Mouse (Mus musculus) intestine, postnatal 0 days (tissue): Measurements from ENCODE around the gene Gm21970. TPM values are rescaled to one million over a fixed set of nuclear protein-coding genes. Genes with fewer than 3 reads are reported as not detected.
A peak's percentile ranks its signal among the peaks of the same experiment; 100 is the strongest.

ENCODE experiments used
- ATAC-seq: fragments of 200-750 bp; cut with Nextera tagmentation; 2 replicates; pipeline ENCODE4 v1.8.0; 2017; ENCODE audit warnings: mild to moderate bottlenecking, moderate TSS enrichment, moderate library complexity
- H3K27ac ChIP-seq: fragments of 300-500 bp; sonication (generic); 2 replicates; pipeline ENCODE4 v1.5.1; 2014; ENCODE audit warnings: mild to moderate bottlenecking, low read depth, low read length, moderate library complexity
- H3K27me3 ChIP-seq: fragments of 300-500 bp; sonication (generic); replicated peaks from 2 replicates; pipeline ENCODE4 v1.6.1; 2014; ENCODE audit warnings: low read length, mixed read lengths; ENCODE audit not compliant: control insufficient read depth, insufficient read depth
- H3K36me3 ChIP-seq: fragments of 300-500 bp; sonication (generic); 2 replicates; pipeline ENCODE4 v1.6.1; 2014; ENCODE audit warnings: mild to moderate bottlenecking, moderate library complexity; ENCODE audit not compliant: control insufficient read depth, insufficient read depth
- H3K4me1 ChIP-seq: fragments of 300-500 bp; sonication (generic); replicated peaks from 2 replicates; pipeline ENCODE4 v1.6.1; 2014; ENCODE audit warnings: antibody characterized with exemption, low read length, mixed read lengths; ENCODE audit not compliant: control insufficient read depth, insufficient read depth
- H3K4me2 ChIP-seq: fragments of 300-500 bp; sonication (generic); replicated peaks from 2 replicates; pipeline ENCODE4 v1.6.1; 2014; ENCODE audit warnings: low read depth, mild to moderate bottlenecking, moderate library complexity
- H3K4me3 ChIP-seq: fragments of 300-500 bp; sonication (generic); 2 replicates; pipeline ENCODE4 v1.5.1; 2014; ENCODE audit warnings: low read depth, low read length
- H3K9ac ChIP-seq: fragments of 300-500 bp; sonication (generic); 2 replicates; pipeline ENCODE4 v1.6.1; 2014; ENCODE audit warnings: mild to moderate bottlenecking, low read depth, low read length
- H3K9me3 ChIP-seq: fragments of 300-500 bp; sonication (generic); 2 replicates; pipeline ENCODE4 v1.6.1; 2016; ENCODE audit warnings: mixed run types; ENCODE audit not compliant: control insufficient read depth
- CTCF ChIP-seq: sonication (generic); IDR thresholded peaks from 2 replicates; pipeline ENCODE4 v1.5.1; 2016; ENCODE audit warnings: low read depth, mild to moderate bottlenecking, control low read depth, antibody characterized with exemption, moderate library complexity
- whole genome bisulfite sequencing: fragments of 180-500 bp; shearing (Covaris S2); extraction: QIAGEN DNeasy Blood & Tissue Kit; methylation state at CpG from one replicate; pipeline ENCODE4 v1.1.7; 2014; 5-methylcytosine and 5-hydroxymethylcytosine counted together
- polyA plus RNA-seq: library from polyadenylated mRNA; unstranded; fragments of >200 nt; fragmentation: Nextera tagmentation; extraction: Ambion mirVana; gene quantifications from 2 replicates; pipeline ENCODE4 v1.2.1, GENCODE M21; 2015

The Gm21970 gene
- polyA plus RNA-seq, 1 experiment from 2014 or later = not detected

DNA sequence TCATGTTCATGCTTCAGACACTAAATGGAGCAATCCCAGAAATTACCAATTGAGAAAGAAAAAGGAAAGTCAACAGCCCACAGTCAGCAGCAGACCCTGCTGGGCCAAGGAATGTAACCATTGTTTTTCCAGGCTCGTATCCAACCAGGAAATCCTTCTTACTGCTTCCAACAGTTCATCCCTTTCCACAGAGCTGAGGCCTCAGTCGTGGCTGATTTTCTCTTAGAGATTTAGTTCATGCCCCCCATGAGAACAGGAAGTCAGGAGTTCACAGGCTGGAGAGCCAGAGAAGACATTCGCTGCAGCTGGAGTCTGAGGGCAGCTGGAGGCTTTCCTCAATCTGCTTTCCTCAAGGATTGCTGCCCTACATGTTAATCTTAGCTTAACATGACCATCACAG lies 28.0 kb upstream of the Gm21970 start:
- Histone ChIP-seq H3K27me3 (no peaks in the 10 kb centered on the region), H3K9me3 (no peaks in the 10 kb centered on the region), H3K4me2 (no peak overlapping the region), H3K4me1 (no peaks in the 10 kb centered on the region), H3K9ac (no peak overlapping the region), H3K27ac (no peak overlapping the region), H3K36me3 (no peaks in the 10 kb centered on the region), H3K4me3 (no peak overlapping the region)
- 30% methylated on average over 3 of the region's 3 CpGs for WGBS
- no peak for ATAC-seq
- no peak for TF ChIP-seq CTCF

DNA sequence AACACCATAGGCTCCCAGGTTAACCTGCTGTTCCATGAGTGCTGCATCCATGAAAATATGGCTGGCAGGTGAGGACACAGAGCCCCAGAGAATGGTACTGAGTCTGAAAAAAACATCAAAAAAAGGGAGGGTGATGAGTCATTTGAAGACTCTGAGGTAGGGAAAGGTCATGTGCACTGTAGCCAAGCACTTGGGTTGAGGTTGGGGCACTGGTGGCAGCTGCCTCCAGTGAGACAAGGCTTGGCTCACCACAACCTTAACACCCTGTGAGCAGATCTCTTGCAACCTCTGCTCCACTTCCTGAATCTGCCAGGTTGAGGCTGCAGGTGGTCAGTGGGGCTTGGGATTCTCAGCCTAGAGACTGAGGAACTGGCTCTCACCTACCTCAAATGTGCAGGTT lies 25.0 kb upstream of the Gm21970 start:
- no peak for ATAC-seq
- Histone ChIP-seq H3K4me3 (no peak overlapping the region), H3K9ac (no peak overlapping the region), H3K4me1 (no peaks in the 10 kb centered on the region), H3K27ac (no peak overlapping the region), H3K27me3 (no peaks in the 10 kb centered on the region), H3K9me3 (no peaks in the 10 kb centered on the region), H3K36me3 (no peaks in the 10 kb centered on the region), H3K4me2 (no peak overlapping the region)
- TF ChIP-seq CTCF = no peak

DNA sequence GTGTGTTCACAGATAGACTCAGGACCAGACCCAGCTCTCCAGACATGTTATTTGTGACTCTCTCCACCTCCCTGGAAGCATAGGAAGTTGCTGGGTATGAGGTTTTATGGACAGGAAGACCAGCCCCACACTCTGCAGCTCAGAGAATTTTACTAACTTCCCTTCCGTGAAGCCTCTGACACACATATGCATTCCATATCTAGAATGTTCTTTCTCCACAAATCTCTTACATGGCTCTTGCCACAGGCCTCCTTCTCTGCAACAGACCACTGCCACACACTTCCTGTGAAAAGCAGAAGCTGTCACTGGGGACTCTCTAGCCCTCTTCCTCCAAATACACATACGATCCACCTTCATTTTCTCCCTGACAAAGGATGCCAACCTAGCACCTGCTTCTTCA lies 24.5 kb upstream of the Gm21970 start:
- 78% methylated on average over 2 of the region's 2 CpGs for WGBS
- H3K36me3 ChIP-seq = no peaks in the 10 kb centered on the region
- H3K4me1 ChIP-seq = no peaks in the 10 kb centered on the region
- no peaks in the 10 kb centered on the region for H3K9me3 ChIP-seq
- H3K27me3 ChIP-seq = no peaks in the 10 kb centered on the region
- H3K4me2 ChIP-seq = no peak overlapping the region
- no peak for ATAC-seq
- H3K27ac ChIP-seq = no peak overlapping the region
- TF ChIP-seq CTCF = no peak
- H3K4me3 ChIP-seq = no peak overlapping the region
- no peak overlapping the region for H3K9ac ChIP-seq

DNA sequence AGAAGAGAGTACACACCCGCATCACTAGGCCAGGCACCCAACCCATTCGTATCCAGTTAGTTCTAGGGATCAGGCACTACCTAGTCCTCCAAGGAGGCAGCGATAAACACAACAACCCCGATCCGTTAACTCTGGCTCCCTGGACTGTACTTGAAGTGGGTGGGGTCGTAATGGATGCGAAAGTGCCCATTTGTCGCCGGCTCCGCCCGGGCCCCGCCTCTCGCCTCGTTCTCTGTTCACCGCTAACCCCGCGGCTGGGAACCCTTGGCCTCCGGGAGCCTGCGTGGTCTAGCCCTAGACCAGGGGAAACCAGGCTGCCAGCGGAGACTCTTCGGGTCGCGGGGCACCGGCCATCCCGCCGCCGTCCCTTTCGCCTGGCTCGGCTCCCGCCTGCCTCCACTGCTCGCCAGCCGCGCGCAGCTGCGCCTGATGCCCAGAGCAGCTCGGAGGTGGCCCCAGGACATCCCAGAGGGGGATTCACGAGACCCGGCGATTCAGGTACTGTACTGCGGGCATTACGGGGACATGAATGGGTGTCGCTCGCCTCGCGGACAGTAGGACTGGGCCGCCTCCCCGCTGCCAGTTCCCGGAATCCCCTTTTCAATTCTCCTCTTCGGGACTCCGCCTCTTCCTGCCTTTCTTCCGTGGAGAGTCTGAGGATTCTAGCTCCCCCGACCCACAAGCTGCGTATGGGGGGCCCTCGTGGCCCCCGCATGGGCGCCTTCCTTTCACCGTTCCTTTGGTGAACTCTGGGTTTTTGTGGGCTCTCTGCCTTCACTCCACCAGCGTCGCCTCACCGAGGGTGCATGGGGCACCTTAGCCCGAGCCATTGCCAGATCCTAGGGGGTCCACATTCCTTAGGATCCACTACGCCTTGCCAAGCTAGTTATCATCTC lies 18.7 kb upstream of the Gm21970 start, which contains the start of gene Ifnar2:
Ifnar2 (plus strand) TSS at position 207 of the 896 bp plus-strand sequence.
- Histone ChIP-seq H3K36me3 (no peaks in the 10 kb centered on the region), H3K4me2 (peak within 1 kb of the TSS; percentile 79), H3K9me3 (no peaks in the 10 kb centered on the region), H3K4me1 (no peaks in the 10 kb centered on the region), H3K27me3 (no peaks in the 10 kb centered on the region), H3K9ac (peak within 1 kb of the TSS; percentile 86), H3K27ac (peak within 1 kb of the TSS; percentile 79), H3K4me3 (peak within 1 kb of the TSS; percentile 77)
- peak; percentile 77 for ATAC-seq
- WGBS = 1% methylated on average over 60 of the region's 62 CpGs
- 0 out of 2 replicates have a peak, but pooled peaks have one; percentile 7 for TF ChIP-seq CTCF

DNA sequence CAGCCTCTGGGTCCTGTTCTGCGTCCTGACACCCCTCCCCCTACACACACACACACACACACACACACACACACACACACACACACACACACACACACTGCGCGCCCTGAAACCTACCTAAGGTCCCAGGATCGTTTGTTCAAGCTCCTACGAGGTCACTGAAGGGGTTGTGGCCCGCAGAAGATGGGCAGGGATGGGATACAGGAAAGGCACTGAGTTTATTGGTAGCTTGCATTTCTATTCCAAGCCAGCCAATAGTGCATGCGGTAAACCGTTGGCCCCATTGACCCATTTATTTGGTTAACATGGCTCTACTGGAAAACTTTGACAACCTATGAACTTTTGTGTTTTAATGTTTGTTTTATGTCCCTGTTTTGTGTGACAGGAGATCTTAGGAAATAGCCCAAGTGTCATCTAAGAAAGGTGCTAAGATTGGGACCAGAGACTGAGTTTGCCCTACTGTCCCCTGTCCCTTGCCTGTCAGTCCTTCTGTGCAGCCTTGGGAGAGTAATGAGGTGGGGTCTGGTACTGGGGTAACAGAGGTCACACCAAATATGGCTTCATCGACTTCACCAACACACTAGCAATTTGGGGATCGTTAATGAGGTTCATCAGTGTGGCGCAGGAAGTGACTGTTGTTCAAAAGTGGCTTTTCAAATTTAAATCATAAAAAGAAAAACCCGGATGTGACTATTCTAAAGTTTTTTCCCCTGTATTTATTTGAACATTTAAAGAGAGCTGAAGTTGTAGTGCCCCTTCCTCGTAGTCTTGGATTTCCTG lies 17.9 kb upstream of the Gm21970 start:
- 36% methylated on average over 13 of the region's 13 CpGs for WGBS
- no peak for ATAC-seq

DNA sequence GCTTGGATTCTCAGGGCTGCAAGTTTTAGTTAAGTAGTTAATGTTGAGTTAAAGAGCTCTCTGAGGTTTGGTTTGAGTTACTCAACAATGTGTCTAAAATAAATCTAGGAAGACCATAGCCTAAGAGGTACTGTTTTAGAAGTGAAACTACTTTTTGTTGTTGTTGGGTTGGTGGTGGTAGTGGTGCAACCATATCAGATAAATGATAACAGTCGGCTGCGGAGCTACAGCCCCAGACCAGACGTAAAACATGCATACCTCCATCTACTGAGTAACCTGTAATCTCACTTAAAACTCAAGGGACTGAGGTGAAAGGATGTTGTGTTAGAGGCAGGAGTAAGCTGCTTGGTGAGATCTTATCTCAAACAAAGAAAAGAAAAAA lies 17.3 kb upstream of the Gm21970 start:
- no peak for TF ChIP-seq CTCF
- WGBS = 67% methylated on average over 3 of the region's 3 CpGs
- no peak overlapping the region for H3K27ac ChIP-seq
- H3K9me3 ChIP-seq = no peaks in the 10 kb centered on the region
- no peak for ATAC-seq
- H3K4me2 ChIP-seq = peak overlapping the region; percentile 79; the same call in 1 of the 2 replicates
- H3K36me3 ChIP-seq = no peaks in the 10 kb centered on the region
- H3K27me3 ChIP-seq = no peaks in the 10 kb centered on the region
- H3K4me3 ChIP-seq = peak overlapping the region; percentile 77; the same call in 1 of the 2 replicates
- H3K4me1 ChIP-seq = no peaks in the 10 kb centered on the region
- H3K9ac ChIP-seq = no peak overlapping the region

More for the DNA sequence above, 17.9 kb upstream of the Gm21970 start:
- H3K4me2 ChIP-seq = peak overlapping the region; percentile 79
- peak overlapping the region; percentile 79; the same call in 1 of the 2 replicates for H3K27ac ChIP-seq
- H3K4me3 ChIP-seq = peak overlapping the region; percentile 77
- H3K27me3 ChIP-seq = no peaks in the 10 kb centered on the region
- H3K4me1 ChIP-seq = no peaks in the 10 kb centered on the region
- H3K9me3 ChIP-seq = no peaks in the 10 kb centered on the region
- peak overlapping the region; percentile 86 for H3K9ac ChIP-seq
- H3K36me3 ChIP-seq = no peaks in the 10 kb centered on the region
- TF ChIP-seq CTCF = no peak
